Mouse (Mus musculus) olfactory bulb, adult 2 months (tissue): ENCODE results near the gene Nae1.
A peak's percentile ranks its signal among the peaks of the same experiment; 100 is the strongest.

Experiments used
- CTCF ChIP-seq: fragments of 200-500 bp; IDR thresholded peaks from 2 replicates; pipeline ENCODE4 v1.5.1; 2012; ENCODE audit warnings: low read depth, mild to moderate bottlenecking, low read length, moderate library complexity; ENCODE audit not compliant: insufficient read depth
- POLR2A ChIP-seq: fragments of 200-500 bp; IDR thresholded peaks from 2 replicates; pipeline ENCODE4 v1.6.1; 2012; ENCODE audit warnings: mild to moderate bottlenecking, low read depth, low read length, moderate library complexity; ENCODE audit not compliant: insufficient read depth

- TF ChIP-seq CTCF (peak; percentile 100), POLR2A (peak; percentile 92)
These were observed at the start of gene Nae1, which contains the start of gene Car7 for GRCm38 (mm10) chr8:104533971-104534778.
